Mouse (Mus musculus): Measurements from ENCODE around the gene Zc3h8.
A peak's percentile ranks its signal among the peaks of the same experiment; 100 is the strongest.

Zc3h8 gene

DNA sequence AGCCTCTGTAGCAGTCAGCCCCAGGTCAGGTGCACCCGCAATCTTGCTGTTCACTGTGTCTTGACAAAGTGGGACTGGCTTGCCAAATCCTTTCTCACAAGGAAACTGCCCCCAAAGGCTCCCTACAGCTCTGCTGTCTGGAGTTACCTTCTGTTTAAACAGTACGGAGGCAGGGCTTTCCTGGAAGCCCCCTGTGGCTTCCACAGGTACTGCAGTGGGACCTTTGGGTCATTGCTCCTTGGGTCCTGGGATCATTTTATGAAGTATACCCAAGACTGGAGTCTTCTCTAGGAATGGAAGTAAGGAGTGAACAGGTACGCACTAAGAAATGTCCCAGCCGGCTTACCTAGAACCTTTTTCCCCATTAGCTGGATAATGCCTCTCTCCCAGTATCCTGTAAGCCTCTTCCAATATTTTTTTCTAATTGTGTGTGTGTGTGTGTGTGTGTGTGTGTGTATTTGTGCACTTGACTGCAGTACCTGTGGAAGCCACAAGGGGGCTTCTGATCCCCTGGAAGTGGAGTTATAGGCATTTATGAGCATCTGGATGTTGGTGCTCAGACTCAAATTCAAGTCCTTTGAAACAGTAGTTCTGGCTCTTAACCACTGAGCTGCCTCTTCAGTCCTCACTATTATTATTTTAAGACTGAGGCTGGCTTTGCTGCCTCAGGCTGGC is 53.1 kb downstream of the Zc3h8 start:
- no peak for DNase-seq (ENCODE audit: inconsistent ontology term)

DNA sequence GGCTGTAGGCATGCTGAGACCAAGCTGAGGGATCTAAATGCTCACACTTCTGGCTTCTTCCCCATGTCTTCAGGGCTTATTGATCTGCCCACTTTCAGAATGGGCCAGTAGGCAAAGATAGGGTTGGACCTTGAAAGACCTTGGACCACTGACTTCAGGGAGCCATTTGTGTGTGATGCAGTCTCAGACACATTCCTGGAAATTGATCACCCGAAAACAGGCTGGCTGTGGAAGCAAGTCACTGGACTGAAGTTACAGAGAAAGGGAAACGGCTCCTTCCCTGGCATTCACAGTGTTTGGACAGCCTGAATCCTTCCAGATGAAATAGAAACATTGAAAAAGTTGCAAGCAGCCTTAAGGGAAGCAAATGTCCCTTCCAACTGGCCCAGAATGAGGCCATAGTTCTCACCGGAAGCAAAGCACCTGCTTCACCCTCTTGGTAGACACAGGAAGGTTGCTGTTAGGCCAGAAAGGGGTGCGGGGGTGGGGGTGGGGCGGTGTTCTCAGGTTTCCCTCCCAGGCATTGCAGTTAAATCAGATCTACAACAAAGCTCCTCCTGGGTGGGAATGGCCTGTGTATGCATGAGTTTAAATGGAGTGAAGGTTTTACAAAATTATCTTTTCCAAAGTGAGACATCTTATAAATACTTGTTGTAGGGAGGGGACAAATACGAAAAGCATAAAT is 55.9 kb downstream of the Zc3h8 start:
- peak; percentile 50 for DNase-seq (ENCODE audit: inconsistent ontology term)

DNA sequence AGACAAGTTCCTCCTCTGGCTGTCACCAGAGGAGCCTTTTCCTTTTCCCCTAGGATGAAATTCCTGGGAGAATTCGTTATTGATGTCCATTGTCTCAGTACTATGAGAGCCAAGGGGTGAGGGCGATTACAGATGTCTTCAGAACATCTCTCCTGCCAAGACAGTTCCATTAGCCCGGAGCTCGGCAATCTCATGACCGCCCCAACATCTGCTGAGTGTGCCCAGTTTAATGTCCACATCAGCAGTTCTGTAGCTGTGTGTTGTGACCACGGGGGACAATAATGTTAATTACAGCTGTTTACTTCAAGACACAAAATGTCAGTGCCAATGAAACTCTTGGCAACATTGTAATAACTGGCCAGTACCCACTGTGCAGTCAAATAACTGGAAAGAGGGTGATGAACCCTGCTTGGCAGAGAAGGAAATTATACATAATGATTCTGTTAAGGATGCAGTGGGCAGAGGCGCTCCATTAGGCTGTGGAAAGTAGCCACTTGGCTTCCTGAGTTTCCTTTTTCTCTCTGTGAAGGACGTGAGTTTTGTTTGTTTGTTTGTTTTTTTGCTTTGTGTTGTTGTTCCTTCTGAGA is 58.6 kb downstream of the Zc3h8 start:
- DNase-seq (ENCODE audit: inconsistent ontology term) = no peak

DNA sequence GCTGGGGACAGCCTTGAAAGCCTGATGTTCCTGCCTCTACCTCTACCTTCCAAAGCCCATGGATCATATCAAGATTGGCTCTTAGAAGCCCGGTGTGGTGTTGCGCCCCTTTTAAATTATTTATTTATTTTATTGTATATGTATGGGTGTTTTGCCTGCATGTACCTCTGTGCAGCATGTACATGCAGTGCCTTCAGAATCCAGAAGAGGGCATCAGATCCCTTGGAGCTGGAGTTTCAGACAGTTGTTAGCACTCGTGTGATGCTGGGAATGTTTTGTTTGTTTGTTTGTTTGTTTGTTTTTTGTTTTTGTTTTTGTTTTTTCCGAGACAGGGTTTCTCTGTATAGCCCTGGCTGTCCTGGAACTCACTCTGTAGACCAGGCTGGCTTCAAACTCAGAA is 62.6 kb downstream of the Zc3h8 start:
- DNase-seq (ENCODE audit: inconsistent ontology term) = no peak
